8 mouse cellular contexts compared by ENCODE assay signal in genomic region chr10:69574190-69574663, GRCm38 (mm10).
A peak's percentile ranks its signal among the peaks of the same experiment; 100 is the strongest.
DNase-seq lines count a peak whose midpoint lies in the region; ATAC-seq and TF ChIP-seq lines count a peak whose summit lies in the region.

No protein-coding gene starts in this region.

- 10% methylated on average over 11 of the region's 11 CpGs for WGBS in lung, embryonic 14.5 days
- WGBS in lung, adult 2 months: 20% methylated on average over 11 of the region's 11 CpGs
- WGBS in hindbrain, embryonic 15.5 days: 2% methylated on average over 11 of the region's 11 CpGs
- WGBS in neural tube, embryonic 15.5 days: 6% methylated on average over 11 of the region's 11 CpGs

- TF ChIP-seq POLR2A in lung, adult 2 months (IDR thresholded peaks at IDR 0.05; ENCODE audit: borderline replicate concordance, extremely low read depth, low read depth, low read length): no peak

- no peaks in the 10 kb centered on the region; the same call in 1 of the 2 replicates for H3K27me3 ChIP-seq in lung, embryonic 14.5 days (ENCODE audit: insufficient read depth, low read length)
- H3K27me3 ChIP-seq in hindbrain, embryonic 15.5 days: no peaks in the 10 kb centered on the region
- H3K27me3 ChIP-seq in neural tube, embryonic 15.5 days (replicated peaks): no peaks in the 10 kb centered on the region

- H3K4me1 ChIP-seq in lung, embryonic 14.5 days (ENCODE audit: insufficient read depth): peaks cover 6% of the 10 kb centered on the region; the same call in 1 of the 2 replicates
- peaks cover 3% of the 10 kb centered on the region for H3K4me1 ChIP-seq in lung, adult 2 months (ENCODE audit: control insufficient read depth, insufficient read depth, low read length)
- peaks cover 65% of the 10 kb centered on the region for H3K4me1 ChIP-seq in hindbrain, embryonic 15.5 days (replicated peaks)
- peaks cover 74% of the 10 kb centered on the region for H3K4me1 ChIP-seq in neural tube, embryonic 15.5 days

- no peaks in the 10 kb centered on the region for H3K36me3 ChIP-seq in lung, embryonic 14.5 days (ENCODE audit: insufficient read depth)
- H3K36me3 ChIP-seq in hindbrain, embryonic 15.5 days: no peaks in the 10 kb centered on the region
- H3K36me3 ChIP-seq in neural tube, embryonic 15.5 days: no peaks in the 10 kb centered on the region

- no peak for ATAC-seq in lung, embryonic 14.5 days (ENCODE audit: insufficient read depth)
- ATAC-seq in hindbrain, embryonic 15.5 days (ENCODE audit: low FRiP score, low read depth): peak; percentile 35; the same call in 1 of the 2 replicates
- peak; percentile 33; the same call in 1 of the 2 replicates for ATAC-seq in neural tube, embryonic 15.5 days (ENCODE audit: low FRiP score)
- no peak for ATAC-seq in inflammation-experienced regulatory T-cells, adult 6 months

- H3K27ac ChIP-seq in lung, embryonic 14.5 days (ENCODE audit: low read depth): no peak overlapping the region
- peak overlapping the region; percentile 52 for H3K27ac ChIP-seq in hindbrain, embryonic 15.5 days (replicated peaks)
- peak overlapping the region; percentile 60 for H3K27ac ChIP-seq in neural tube, embryonic 15.5 days (replicated peaks)

- peak; percentile 29 for DNase-seq in adrenal gland, postnatal 14 days
- no peak for DNase-seq in adrenal gland, adult (ENCODE audit: inconsistent age in 2 of 2, low spot score in 1 of 2)
- no peak for DNase-seq in lung, embryonic 14.5 days
- DNase-seq in lung, adult 2 months: no peak
- no peak for DNase-seq in layer of hippocampus, adult 9-11 months

- H3K9ac ChIP-seq in lung, embryonic 14.5 days: no peak overlapping the region
- no peak overlapping the region for H3K9ac ChIP-seq in hindbrain, embryonic 15.5 days
- H3K9ac ChIP-seq in neural tube, embryonic 15.5 days (replicated peaks): no peak overlapping the region

- no peaks in the 10 kb centered on the region for H3K9me3 ChIP-seq in lung, embryonic 14.5 days (ENCODE audit: low read depth, low read length)
- H3K9me3 ChIP-seq in hindbrain, embryonic 15.5 days: no peaks in the 10 kb centered on the region
- H3K9me3 ChIP-seq in neural tube, embryonic 15.5 days (replicated peaks): no peaks in the 10 kb centered on the region

- TF ChIP-seq CTCF in lung, embryonic 14.5 days (IDR thresholded peaks at IDR 0.05; ENCODE audit: low read depth): no peak
- no peak for TF ChIP-seq CTCF in lung, adult 2 months (IDR thresholded peaks at IDR 0.05; ENCODE audit: insufficient read depth, low read length)

- H3K4me3 ChIP-seq in lung, embryonic 14.5 days (ENCODE audit: low read depth, low read length): no peak overlapping the region
- no peak overlapping the region for H3K4me3 ChIP-seq in lung, adult 2 months (replicated peaks; ENCODE audit: extremely low read depth, low read depth, low read length)
- H3K4me3 ChIP-seq in hindbrain, embryonic 15.5 days: 0 out of 2 replicates have a peak overlapping the region, but pooled peaks have one; percentile 10
- no peak overlapping the region for H3K4me3 ChIP-seq in neural tube, embryonic 15.5 days (replicated peaks)

- H3K4me2 ChIP-seq in lung, embryonic 14.5 days: peak overlapping the region; percentile 41
- H3K4me2 ChIP-seq in hindbrain, embryonic 15.5 days: peak overlapping the region; percentile 43
- peak overlapping the region; percentile 42 for H3K4me2 ChIP-seq in neural tube, embryonic 15.5 days

Comparison
In these comparisons a context has a peak if more than half of its experiments do, and no peak if none do; other contexts are left out.
1. ATAC-seq: peak in hindbrain, embryonic 15.5 days (single experiment) and neural tube, embryonic 15.5 days (single experiment); none in lung, embryonic 14.5 days (single experiment) and inflammation-experienced regulatory T-cells, adult 6 months (single experiment).
2. Peak in every context shown above with its lines, with median percentiles within 50 percentile points of each other: H3K4me2 ChIP-seq.